Mouse (Mus musculus) ES-E14 (cell line): ENCODE data around the gene Tfam.

ENCODE experiments used
- CHD2 ChIP-seq: IDR thresholded peaks from 2 replicates; pipeline ENCODE4 v1.6.1; 2014; ENCODE audit warnings: mild to moderate bottlenecking, low read depth, low read length, inconsistent platforms
- HCFC1 ChIP-seq: IDR thresholded peaks from 2 replicates; pipeline ENCODE4 v1.6.1; 2012; ENCODE audit warnings: low read length, inconsistent platforms, borderline replicate concordance; ENCODE audit not compliant: insufficient read depth
- MAFK ChIP-seq: IDR thresholded peaks from 2 replicates; pipeline ENCODE4 v1.6.1; 2014; ENCODE audit warnings: mild to moderate bottlenecking, low read depth, low read length, inconsistent platforms; ENCODE audit not compliant: insufficient read depth

GRCm38 (mm10) chr10:71253147-71253546 is 15.1 kb upstream of the Tfam start:
- TF ChIP-seq HCFC1 (no peak), CHD2 (no peak), MAFK (no peak)
